Mouse (Mus musculus) urinary bladder, adult 18-20 months (tissue): ENCODE data around the gene Tmem106c.

Experiments used
- DNase-seq, 2 experiments: peaks; one replicate each; pipeline ENCODE4 v3.0.0; 2022; ENCODE audit warnings: low spot score in 2 of 2, mixed read lengths in 2 of 2

Tmem106c gene

DNA sequence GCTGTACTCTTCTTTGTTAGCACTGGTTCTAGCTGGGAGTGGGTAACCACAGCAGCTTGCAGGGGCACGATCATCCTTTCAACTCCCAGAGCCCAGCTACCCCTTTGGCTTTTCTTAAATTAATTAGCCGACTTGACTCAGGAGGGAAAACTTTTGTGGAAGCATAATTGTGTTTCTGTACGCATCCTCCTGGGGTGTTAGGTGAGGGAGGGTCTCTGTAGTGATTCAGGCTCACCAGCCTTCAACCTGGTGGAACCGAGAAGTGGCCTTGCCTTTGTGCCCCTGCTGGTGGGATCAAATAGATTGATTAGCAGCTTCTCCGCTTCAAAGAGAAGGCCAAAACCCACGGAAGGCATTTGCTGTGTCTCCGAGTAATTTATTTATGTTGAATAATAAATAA is 36.0 kb downstream of the Tmem106c start:
- no peak for DNase-seq

- DNase-seq: no peak
These were observed 37.5 kb downstream of the Tmem106c start for GRCm38 (mm10) chr15:98001321-98002112.

- DNase-seq: no peak
These were observed 38.4 kb downstream of the Tmem106c start for GRCm38 (mm10) chr15:98002113-98002990.

- no peak for DNase-seq
These were observed 39.2 kb downstream of the Tmem106c start for GRCm38 (mm10) chr15:98002991-98003821.

DNA sequence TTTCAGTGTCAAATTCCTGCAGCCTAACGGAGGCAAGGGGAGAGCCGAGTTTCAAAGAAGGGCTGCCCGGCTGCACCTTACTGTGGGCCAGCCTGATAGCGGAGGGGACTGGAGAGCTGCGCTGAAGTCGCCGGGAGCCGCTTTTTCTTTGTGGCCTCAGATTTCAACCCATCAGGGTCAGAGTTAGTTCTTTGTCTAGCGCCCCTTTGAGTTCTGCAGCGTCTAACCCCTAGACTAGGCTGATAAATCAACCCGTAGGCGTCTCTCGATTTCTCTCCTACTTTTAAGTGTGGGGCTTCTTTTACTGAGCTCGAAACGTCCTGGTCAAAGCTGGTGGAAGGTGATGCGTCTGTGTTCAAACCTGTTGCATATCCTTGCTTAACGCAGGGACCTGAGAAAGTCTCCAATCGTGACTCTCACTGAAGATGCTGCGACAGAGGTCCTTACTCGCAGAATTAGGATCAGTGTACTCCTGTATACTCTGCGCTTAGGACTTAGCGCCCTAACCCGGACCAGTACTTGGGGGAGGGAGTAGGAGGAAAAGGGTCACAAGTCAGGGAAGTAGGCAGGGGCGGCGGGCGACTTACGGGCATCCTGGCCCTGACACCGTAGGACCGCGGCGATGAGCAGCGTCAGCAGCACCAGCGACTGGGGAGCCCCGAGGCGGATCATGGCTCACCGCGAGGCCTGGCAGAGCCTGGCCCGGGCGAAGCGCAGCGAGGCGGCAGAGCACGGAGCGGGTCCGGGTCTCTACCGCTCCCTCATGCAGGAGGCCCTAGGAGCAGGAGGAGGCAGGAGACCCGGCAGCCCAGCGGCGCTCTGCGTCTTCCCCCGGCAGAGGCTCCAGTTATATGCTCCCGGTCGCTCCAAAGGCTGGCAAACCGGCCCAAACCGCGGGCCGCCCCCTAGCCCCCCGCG is 40.1 kb downstream of the Tmem106c start, which contains the start of gene Col2a1:
TSS of gene Col2a1 (minus strand) at position 874 of the 918 bp plus-strand sequence.
- DNase-seq: no peak

DNA sequence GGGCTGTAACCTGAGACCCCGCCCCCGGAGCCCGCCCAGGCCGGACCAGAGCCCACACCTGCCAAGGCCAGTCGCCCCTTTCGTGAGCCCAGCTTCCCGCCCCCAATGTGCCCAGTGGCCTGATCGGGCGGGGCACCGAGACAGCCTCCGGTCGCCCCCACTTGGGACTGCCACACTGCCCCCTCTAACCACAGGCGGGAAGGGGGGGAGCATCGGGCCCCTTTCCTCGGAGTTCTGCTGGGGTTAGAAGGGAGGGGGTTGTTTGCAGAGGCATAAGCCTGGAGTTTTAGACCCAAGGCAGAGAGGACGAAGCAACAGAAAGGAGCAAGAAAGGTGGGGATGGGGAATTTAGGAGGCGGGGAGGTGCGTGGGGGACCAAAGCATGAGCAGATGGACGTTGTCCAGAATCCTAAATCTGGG is 40.8 kb downstream of the Tmem106c start:
- DNase-seq: no peak

DNA sequence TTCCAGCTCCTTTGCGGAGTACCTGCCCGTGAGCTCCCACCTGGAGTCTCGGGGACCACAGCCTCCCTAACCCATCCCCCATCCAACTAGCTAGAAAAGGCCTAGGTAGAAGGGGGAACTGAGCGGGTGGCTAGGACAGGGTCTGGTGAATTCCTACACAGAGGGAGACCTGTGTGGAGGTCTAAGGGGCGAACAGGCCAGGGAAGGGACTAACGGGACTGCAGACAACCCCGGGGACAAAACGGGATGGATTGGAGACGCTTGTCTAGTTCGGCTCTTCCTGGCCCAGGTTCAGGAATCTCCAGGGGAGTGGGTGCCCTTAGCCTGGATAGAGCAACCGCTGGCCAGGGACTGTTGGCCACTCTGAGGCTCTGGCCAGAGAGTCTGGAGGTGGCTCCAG is 41.2 kb downstream of the Tmem106c start:
- no peak for DNase-seq

- DNase-seq: no peak
These were observed 48.8 kb downstream of the Tmem106c start for GRCm38 (mm10) chr15:98012810-98013209.

DNA sequence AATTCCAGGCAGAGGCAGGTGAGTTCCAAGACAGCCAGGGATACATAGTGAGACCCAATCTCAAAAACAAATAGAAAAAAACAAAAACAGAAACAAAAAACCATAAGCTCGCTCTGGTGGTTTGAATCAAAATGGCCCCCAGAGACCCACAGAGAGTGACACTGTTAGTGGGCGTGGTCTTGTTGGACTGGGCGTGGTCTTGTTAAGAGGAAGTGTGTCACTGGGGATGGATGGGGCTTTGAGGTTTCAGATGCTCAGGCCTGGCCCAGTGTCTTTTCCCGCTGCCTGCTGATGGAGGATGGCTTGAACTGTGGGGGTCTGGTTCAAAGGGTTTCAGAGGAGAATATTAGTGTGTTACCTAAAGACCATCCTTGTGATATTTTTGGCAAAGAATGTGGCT is 53.9 kb downstream of the Tmem106c start:
- DNase-seq: no peak

DNA sequence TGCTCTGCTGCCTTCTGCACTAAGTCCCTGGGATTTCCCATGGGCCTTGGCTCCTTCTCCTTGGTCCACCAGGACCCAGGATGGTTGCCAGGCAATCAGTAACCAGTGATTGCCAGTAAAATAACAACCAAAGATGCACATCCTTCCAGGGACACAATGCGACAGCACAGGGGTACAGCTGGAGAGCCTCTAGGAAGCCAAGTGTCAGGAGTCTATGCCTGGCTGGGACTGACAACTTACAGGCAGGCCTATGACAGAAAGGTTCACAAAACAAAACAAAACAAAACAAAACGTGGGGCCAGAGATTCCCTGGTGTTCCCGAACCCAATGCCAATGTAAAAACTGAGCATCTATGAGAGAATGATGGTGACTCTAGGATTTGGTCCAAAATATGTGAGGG is 55.0 kb downstream of the Tmem106c start:
- no peak for DNase-seq
